Mouse (Mus musculus): Measurements from ENCODE around the gene Naif1. TPM values are rescaled to one million over a fixed set of nuclear protein-coding genes. Genes with fewer than 3 reads are reported as not detected.

Gene Naif1
- polyA plus RNA-seq, 1 experiment from 2014 or later, result 5.6 TPM

Other genes with a start within 250 kb of the Naif1 start
- gene Pomt1, start 213.9 kb upstream of the Naif1 start, polyA plus RNA-seq (2015; fragmentation: Nextera tagmentation; extraction: Ambion mirVana), result 23.2 and 23.9 TPM in 2 replicates
- gene Uck1, start 190.3 kb upstream of the Naif1 start, polyA plus RNA-seq (2015; fragmentation: Nextera tagmentation; extraction: Ambion mirVana), result 62.2 and 68.1 TPM in 2 replicates
- 36.5 and 36.6 TPM in 2 replicates for gene Golga2, start 163.1 kb upstream of the Naif1 start, polyA plus RNA-seq (2015; fragmentation: Nextera tagmentation; extraction: Ambion mirVana)
- 370 and 413 TPM in 2 replicates for gene Swi5, start 162.4 kb upstream of the Naif1 start, polyA plus RNA-seq (2015; fragmentation: Nextera tagmentation; extraction: Ambion mirVana)
- gene Ciz1, start 98.1 kb upstream of the Naif1 start, polyA plus RNA-seq (2015; fragmentation: Nextera tagmentation; extraction: Ambion mirVana), result 42.7 and 46.2 TPM in 2 replicates
- gene Dnm1, start 97.1 kb upstream of the Naif1 start, polyA plus RNA-seq (2015; fragmentation: Nextera tagmentation; extraction: Ambion mirVana), result 20.5 and 26.6 TPM in 2 replicates
- gene 1110008P14Rik, start 68.5 kb upstream of the Naif1 start, polyA plus RNA-seq (2015; fragmentation: Nextera tagmentation; extraction: Ambion mirVana), result 58.0 and 67.7 TPM in 2 replicates
- gene Lcn2, start 62.2 kb upstream of the Naif1 start, polyA plus RNA-seq (2015; fragmentation: Nextera tagmentation; extraction: Ambion mirVana), result 3.2 and 3.9 TPM in 2 replicates
- 24.9 and 26.0 TPM in 2 replicates for gene Ptges2, start 54.6 kb upstream of the Naif1 start, polyA plus RNA-seq (2015; fragmentation: Nextera tagmentation; extraction: Ambion mirVana)
- 17.1 and 17.5 TPM in 2 replicates for gene Slc25a25, start 988 bp downstream of the Naif1 start, polyA plus RNA-seq (2015; fragmentation: Nextera tagmentation; extraction: Ambion mirVana)
- gene Fam102a, start 84.9 kb downstream of the Naif1 start, polyA plus RNA-seq (2015; fragmentation: Nextera tagmentation; extraction: Ambion mirVana), result 14.7 and 17.3 TPM in 2 replicates
- 114 and 117 TPM in 2 replicates for gene Dpm2, start 120.4 kb downstream of the Naif1 start, polyA plus RNA-seq (2015; fragmentation: Nextera tagmentation; extraction: Ambion mirVana)
- gene Pip5kl1, start 124.3 kb downstream of the Naif1 start, polyA plus RNA-seq (2015; fragmentation: Nextera tagmentation; extraction: Ambion mirVana), result 0.12 and 0.82 TPM in 2 replicates
- not detected in 2 replicates for gene 9430097D07Rik, start 125.2 kb downstream of the Naif1 start, polyA plus RNA-seq (2015; fragmentation: Nextera tagmentation; extraction: Ambion mirVana)
- gene St6galnac4, start 136.6 kb downstream of the Naif1 start, polyA plus RNA-seq (2015; fragmentation: Nextera tagmentation; extraction: Ambion mirVana), result 33.8 and 44.2 TPM in 2 replicates
- 24.7 and 27.1 TPM in 2 replicates for gene St6galnac6, start 149.3 kb downstream of the Naif1 start, polyA plus RNA-seq (2015; fragmentation: Nextera tagmentation; extraction: Ambion mirVana)
- 46.9 and 132 TPM in 2 replicates for gene Ak1, start 171.3 kb downstream of the Naif1 start, polyA plus RNA-seq (2015; fragmentation: Nextera tagmentation; extraction: Ambion mirVana)
- gene Eng, start 196.1 kb downstream of the Naif1 start, polyA plus RNA-seq (2015; fragmentation: Nextera tagmentation; extraction: Ambion mirVana), result 64.6 and 71.5 TPM in 2 replicates